Mouse (Mus musculus) embryonic stem cell, embryonic (primary cell): ENCODE data around the gene Gid8.

ENCODE experiments used
- CTCF ChIA-PET, 4 experiments: fragments of 300-600 bp in 2 of 4; fragments of 350-600 bp in 2 of 4; sonication (Branson Sonifier 250); formaldehyde crosslinking; loops; one replicate each; lab custom pipeline; 2022; ENCODE audit warnings: inconsistent platforms in 2 of 4; lab: Charles Lee
- POLR2A ChIA-PET, 4 experiments: fragments of 300-600 bp in 2 of 4; fragments of 350-600 bp in 2 of 4; sonication (Branson Sonifier 250); formaldehyde crosslinking; loops; one replicate each; lab custom pipeline; 2022; ENCODE audit warnings: antibody characterized with exemption in 4 of 4, inconsistent platforms in 1 of 4; lab: Charles Lee

Gid8 gene

GRCm38 (mm10) chr2:180725856-180726629 is 16.1 kb downstream of the Gid8 start:
- ChIA-PET POLR2A (interaction anchor here (0.6 to 57.8 kb wide), 43 partner anchors 9 to 492 kb away, joined by 3 to 2948 read pairs (median 4); partner anchors contain the start of genes Dido1 (in 4 of the 4), Gid8 (in 4 of the 4), Arfgap1 (in 1 of the 4) and Bhlhe23 (in 1 of the 4)), CTCF (interaction anchor here in 3 of 4 experiments (0.6 to 3.4 kb wide), 12 partner anchors 9 to 644 kb away, joined by 3 to 21 read pairs (median 4); partner anchors contain the start of genes Dido1 (in 1 of the 3) and Gid8 (in 1 of the 3))

- ChIA-PET POLR2A (interaction anchor here (0.6 to 57.8 kb wide), 55 partner anchors 9 to 492 kb away, joined by 3 to 2948 read pairs (median 4); partner anchors contain the start of genes Dido1 (in 4 of the 4), Gid8 (in 4 of the 4), Rps21 (in 2 of the 4) and Ythdf1 (in 2 of the 4)), CTCF (interaction anchor here in 3 of 4 experiments (0.7 to 3.4 kb wide), 15 partner anchors 9 to 254 kb away, joined by 3 to 21 read pairs (median 5); partner anchors contain the start of genes Dido1 (in 1 of the 3) and Gid8 (in 1 of the 3))
These were observed 16.9 kb downstream of the Gid8 start for GRCm38 (mm10) chr2:180726658-180727442.

GRCm38 (mm10) chr2:180727613-180728021 is 17.7 kb downstream of the Gid8 start:
- ChIA-PET POLR2A (interaction anchor here (0.7 to 57.8 kb wide), 60 partner anchors 9 to 505 kb away, joined by 3 to 2948 read pairs (median 4); partner anchors contain the start of genes Dido1 (in 4 of the 4), Gid8 (in 4 of the 4), Ythdf1 (in 3 of the 4) and Rps21 (in 2 of the 4)), CTCF (interaction anchor here in 3 of 4 experiments (0.9 to 3.4 kb wide), 15 partner anchors 8 to 255 kb away, joined by 3 to 21 read pairs (median 6); partner anchors contain the start of genes Dido1 (in 1 of the 3) and Gid8 (in 1 of the 3))

DNA sequence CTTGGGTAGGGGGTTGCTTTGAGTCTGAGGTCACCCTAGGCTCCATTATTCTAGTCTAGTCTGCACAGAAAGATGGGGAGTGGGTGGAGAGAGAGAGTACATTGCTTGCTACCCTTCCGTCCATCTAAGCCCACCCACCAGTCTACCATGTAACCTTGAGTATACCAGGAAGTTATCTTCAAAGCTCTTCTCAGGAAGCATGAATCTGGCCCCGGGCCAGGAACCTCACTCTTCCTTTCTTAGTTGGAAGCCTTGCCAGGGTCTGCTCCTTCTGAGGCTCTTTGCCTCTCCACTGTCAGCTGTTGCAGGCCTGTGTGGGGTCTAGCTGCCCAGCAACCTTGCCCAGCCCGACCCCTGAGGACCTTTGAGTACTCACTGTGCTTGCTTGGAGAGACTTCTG is 21.1 kb downstream of the Gid8 start:
- ChIA-PET POLR2A (interaction anchor here (0.6 to 57.8 kb wide), 17 partner anchors 9 to 474 kb away, joined by 3 to 2948 read pairs (median 4); partner anchors contain the start of genes Dido1 (in 2 of the 4), Gid8 (in 2 of the 4) and Rps21 (in 1 of the 4)), CTCF (interaction anchor here in 3 of 4 experiments (0.6 to 2.1 kb wide), 13 partner anchors 9 to 796 kb away, joined by 3 to 9 read pairs (median 6); partner anchors contain the start of gene Ogfr (in 1 of the 3))

GRCm38 (mm10) chr2:180731984-180732383 is 22.1 kb downstream of the Gid8 start:
- CTCF ChIA-PET: interaction anchor here in 2 of 4 experiments (1.0 to 2.1 kb wide), 6 partner anchors 8 to 150 kb away, joined by 3 to 9 read pairs (median 7); no protein-coding TSS in a partner anchor

DNA sequence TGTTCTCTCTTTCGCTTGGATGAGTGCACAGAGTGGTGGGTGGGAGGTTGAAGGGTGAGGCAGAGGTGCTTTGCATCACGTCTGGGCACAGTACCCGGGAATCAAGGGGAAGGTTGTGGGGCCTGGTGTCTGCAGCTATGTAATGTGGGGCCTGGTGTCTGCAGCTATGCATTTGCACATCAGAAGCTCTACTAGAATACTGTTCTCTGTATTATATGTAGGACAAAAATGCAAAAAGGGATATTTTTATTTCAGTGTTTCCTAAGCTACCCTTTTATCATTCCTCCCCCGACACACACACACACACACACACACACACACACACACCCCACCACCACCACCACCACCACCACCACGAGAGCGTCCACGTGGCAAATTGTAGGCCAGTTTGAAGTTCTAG is 25.3 kb downstream of the Gid8 start:
- ChIA-PET POLR2A (interaction anchor here in 3 of 4 experiments (0.5 to 57.8 kb wide), 12 partner anchors 8 to 592 kb away, joined by 3 to 2948 read pairs (median 5); partner anchors contain the start of genes Dido1 (in 3 of the 3) and Gid8 (in 3 of the 3)), CTCF (interaction anchor here in 2 of 4 experiments (0.6 to 2.1 kb wide), 4 partner anchors 9 to 168 kb away, joined by 3 to 10 read pairs (median 7); no protein-coding TSS in a partner anchor)

More at GRCm38 (mm10) chr2:180731984-180732383, 22.1 kb downstream of the Gid8 start:
- POLR2A ChIA-PET: interaction anchor here (0.6 to 57.8 kb wide), 12 partner anchors 8 to 511 kb away, joined by 3 to 2948 read pairs (median 6); partner anchors contain the start of genes Dido1 (in 2 of the 4) and Gid8 (in 2 of the 4)

DNA sequence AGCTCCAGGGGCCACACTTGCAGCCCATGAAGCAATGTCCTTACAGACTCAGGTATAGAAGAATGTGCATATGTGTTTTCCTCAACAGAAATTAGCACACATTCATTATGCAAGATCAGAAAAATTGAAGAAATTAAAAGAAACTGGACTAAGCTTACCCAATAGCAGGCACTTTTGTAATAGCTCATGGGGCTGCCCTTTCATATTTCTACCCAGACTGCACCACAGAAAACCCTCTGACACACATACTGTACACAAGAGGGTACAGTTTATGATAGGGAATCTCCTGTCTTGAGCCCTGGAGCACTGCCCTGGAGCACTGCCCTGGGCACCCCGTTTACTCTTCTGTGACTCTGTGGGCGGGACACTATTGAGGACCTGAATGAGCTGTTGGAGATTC is 28.1 kb downstream of the Gid8 start:
- ChIA-PET CTCF (interaction anchor here in 1 of 4 experiments (0.8 kb wide), 1 partner anchor 32 kb away, joined by 3 read pairs; no protein-coding TSS in a partner anchor), POLR2A (interaction anchor here in 3 of 4 experiments (1.0 to 57.8 kb wide), 8 partner anchors 10 to 45 kb away, joined by 4 to 2948 read pairs (median 10); partner anchors contain the start of genes Dido1 (in 2 of the 3) and Gid8 (in 2 of the 3))

DNA sequence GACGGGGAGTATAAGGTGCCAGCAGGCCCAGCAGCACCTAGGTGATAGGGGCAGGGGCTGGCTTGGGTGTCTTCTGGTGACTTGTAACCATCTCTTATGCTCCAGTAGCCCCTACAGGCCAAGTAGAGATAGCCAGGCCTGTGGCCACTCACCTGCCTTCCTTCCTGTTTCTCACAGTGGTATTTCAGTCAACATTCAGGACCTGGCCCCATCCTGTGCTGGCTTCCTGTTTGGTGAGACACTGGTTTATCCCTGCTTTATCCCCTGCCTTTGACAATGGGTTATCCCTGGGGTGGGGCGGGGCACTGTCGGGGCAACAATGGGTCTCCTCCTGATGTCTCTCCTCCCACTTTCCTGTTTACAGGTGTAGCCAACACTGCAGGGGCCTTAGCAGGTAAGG is 30.4 kb downstream of the Gid8 start:
- ChIA-PET POLR2A (interaction anchor here (0.6 to 57.8 kb wide), 18 partner anchors 8 to 152 kb away, joined by 3 to 2948 read pairs (median 7); partner anchors contain the start of genes Dido1 (in 2 of the 4), Gid8 (in 2 of the 4) and Ogfr (in 1 of the 4)), CTCF (interaction anchor here in 3 of 4 experiments (0.5 to 3.3 kb wide), 10 partner anchors 9 to 161 kb away, joined by 3 to 12 read pairs (median 4); no protein-coding TSS in a partner anchor)

DNA sequence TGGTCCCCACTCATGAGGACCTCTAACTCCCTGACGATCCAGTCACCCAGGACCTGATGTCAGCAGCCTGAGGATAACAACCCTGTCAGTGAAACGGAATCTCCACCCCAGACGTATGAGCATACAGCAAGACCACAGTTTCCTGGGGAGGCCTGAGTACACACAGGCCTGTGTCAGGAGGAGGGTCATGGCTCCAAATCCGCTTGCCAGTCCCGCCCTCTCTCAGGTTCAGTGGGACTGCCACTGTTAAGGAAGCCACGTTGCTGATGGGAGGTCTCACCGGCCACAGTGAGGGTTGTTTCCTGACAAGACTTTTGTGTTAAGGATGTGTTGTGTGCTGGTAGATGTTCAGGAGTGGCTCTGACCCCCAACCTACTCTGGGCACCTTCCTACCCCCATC is 31.5 kb downstream of the Gid8 start:
- ChIA-PET CTCF (interaction anchor here in 1 of 4 experiments (2.3 to 3.3 kb wide), 2 partner anchors 11 to 63 kb away, joined by 7 to 12 read pairs; no protein-coding TSS in a partner anchor), POLR2A (interaction anchor here in 3 of 4 experiments (1.0 to 57.8 kb wide), 8 partner anchors 9 to 153 kb away, joined by 3 to 2948 read pairs (median 14); partner anchors contain the start of genes Dido1 (in 2 of the 3), Gid8 (in 2 of the 3) and Ogfr (in 1 of the 3))

DNA sequence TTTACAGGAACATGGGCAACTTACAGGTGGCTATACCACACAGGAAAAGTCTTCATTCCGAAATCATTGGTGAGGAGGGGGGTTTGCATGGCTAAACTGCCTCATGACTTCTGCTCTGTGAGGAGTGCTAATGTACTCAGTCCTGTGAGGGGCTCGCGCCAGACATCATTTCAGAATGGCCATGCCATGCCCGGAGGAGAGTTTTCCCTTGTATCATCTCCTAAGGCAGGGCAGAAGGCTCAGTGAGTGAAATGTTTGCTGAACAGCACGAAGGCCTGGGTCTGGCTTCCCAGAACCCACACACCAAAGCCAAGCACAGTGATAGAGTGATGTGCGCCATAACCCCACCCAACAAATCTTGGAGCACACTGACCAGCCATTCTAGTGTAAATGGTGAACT is 32.9 kb downstream of the Gid8 start:
- CTCF ChIA-PET: interaction anchor here in 1 of 4 experiments (1.4 to 2.7 kb wide), 2 partner anchors 15 to 37 kb away, joined by 6 to 13 read pairs; no protein-coding TSS in a partner anchor
- POLR2A ChIA-PET: interaction anchor here in 2 of 4 experiments (2.3 to 3.0 kb wide), 4 partner anchors 11 to 36 kb away, joined by 8 to 59 read pairs (median 27); partner anchors contain the start of genes Dido1 (in 1 of the 2) and Gid8 (in 1 of the 2)

DNA sequence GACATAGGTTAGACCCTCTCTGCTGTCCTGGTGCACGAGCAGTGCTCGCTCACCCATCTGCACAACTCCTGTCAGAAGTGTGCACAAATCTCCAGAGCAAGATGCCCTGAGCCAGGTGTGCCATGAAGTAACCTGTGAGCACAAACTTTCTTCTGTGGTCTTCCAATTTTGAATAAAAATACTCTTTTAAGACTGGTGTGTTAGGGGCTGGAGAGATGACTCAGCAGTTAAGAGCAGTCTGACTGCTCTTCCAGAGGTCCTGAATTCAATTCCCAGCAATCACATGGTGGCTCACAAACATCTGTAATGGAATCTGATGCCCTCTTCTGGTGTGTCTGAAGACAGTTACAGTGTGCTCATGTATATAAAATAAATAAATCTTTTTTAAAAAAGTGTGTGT is 33.4 kb downstream of the Gid8 start:
- POLR2A ChIA-PET: interaction anchor here (0.5 to 3.0 kb wide), 22 partner anchors 11 to 431 kb away, joined by 3 to 59 read pairs (median 8); partner anchors contain the start of genes Dido1 (in 2 of the 4) and Gid8 (in 2 of the 4)
- CTCF ChIA-PET: interaction anchor here in 3 of 4 experiments (0.6 to 2.7 kb wide), 12 partner anchors 16 to 303 kb away, joined by 3 to 17 read pairs (median 6); partner anchors contain the start of gene Mrgbp (in 1 of the 3)

- ChIA-PET CTCF (interaction anchor here (0.6 to 2.7 kb wide), 56 partner anchors 9 to 768 kb away, joined by 3 to 17 read pairs (median 4); partner anchors contain the start of genes Dido1 (in 2 of the 4), Gid8 (in 2 of the 4) and Mrgbp (in 2 of the 4)), POLR2A (interaction anchor here in 3 of 4 experiments (0.6 to 3.0 kb wide), 25 partner anchors 9 to 163 kb away, joined by 3 to 59 read pairs (median 7); partner anchors contain the start of genes Dido1 (in 1 of the 3), Gid8 (in 1 of the 3) and Ogfr (in 1 of the 3))
These were observed 35.5 kb downstream of the Gid8 start for GRCm38 (mm10) chr2:180745248-180745927.

DNA sequence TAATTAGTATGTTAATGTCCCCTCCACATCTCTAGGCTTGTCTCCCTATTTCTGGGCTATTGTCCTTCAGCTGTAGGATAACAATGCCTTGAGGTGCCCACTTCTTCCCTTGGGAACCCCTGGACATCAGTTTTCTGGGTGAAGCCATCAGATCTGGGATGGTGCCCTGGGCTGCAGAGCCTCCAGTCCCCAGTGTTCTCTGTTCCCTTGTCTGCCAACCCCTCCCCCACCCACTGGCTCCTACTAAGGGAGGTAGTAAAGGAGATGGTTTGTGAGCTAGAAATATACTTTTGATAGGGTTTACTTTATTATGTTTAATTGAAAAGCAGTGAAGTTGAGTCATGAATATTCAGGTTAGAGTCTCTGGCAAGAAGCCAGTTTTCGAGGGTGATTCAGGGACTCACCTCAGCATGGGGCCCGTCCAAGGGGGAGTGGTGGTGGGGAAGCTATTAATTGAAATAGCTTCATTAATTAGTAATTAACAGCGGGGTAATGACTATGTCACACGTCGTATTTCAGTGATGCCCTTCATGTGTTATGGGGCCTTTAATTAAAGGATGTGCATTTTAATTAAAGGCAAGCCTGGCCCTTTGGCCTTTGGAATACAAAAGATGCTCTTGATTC is 36.8 kb downstream of the Gid8 start:
- CTCF ChIA-PET: interaction anchor here (0.6 to 1.5 kb wide), 11 partner anchors 9 to 925 kb away, joined by 3 to 13 read pairs (median 3); no protein-coding TSS in a partner anchor
- POLR2A ChIA-PET: interaction anchor here in 2 of 4 experiments (0.6 to 1.5 kb wide), 11 partner anchors 10 to 262 kb away, joined by 3 to 6 read pairs (median 4); no protein-coding TSS in a partner anchor

DNA sequence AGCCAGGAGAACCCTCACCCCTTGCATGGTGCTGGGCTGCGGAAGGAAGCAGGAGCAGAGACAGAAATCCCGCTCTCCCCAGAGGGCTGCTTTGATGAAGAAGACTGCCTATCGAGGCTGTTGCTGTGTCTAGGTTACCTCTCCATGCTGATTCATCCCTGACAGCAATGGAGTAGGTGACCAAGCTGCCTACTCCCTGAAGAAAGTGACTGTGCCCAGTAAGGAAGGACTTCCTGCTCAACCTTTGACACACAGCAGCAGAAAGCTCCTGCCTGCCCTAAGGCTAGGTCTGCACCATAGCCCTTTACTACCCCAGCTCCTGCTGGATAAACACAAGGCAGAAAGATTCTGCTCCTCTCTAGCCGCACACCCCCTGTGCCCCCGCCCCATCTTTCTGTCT is 39.0 kb downstream of the Gid8 start:
- ChIA-PET POLR2A (interaction anchor here in 1 of 4 experiments (0.5 to 1.4 kb wide), 4 partner anchors 39 to 1015 kb away, joined by 3 to 5 read pairs (median 3); partner anchors contain the start of genes Dido1 and Gid8), CTCF (interaction anchor here (0.6 to 1.6 kb wide), 8 partner anchors 32 to 478 kb away, joined by 3 to 6 read pairs (median 3); partner anchors contain the start of gene Mrgbp (in 1 of the 4))
